Mouse (Mus musculus) heart, embryonic 10.5 days (tissue): Measurements from ENCODE around the gene Ccr10. TPM values are rescaled to one million over a fixed set of nuclear protein-coding genes. Genes with fewer than 3 reads are reported as not detected.

Source experiments
- DNase-seq: peaks from one replicate; pipeline ENCODE4 v3.0.0-alpha.2; 2017; ENCODE audit warnings: low spot score
- H3K27ac ChIP-seq: fragments of 300-500 bp; sonication (generic); 2 replicates; pipeline ENCODE4 v1.5.1; 2016; ENCODE audit warnings: mild to moderate bottlenecking
- H3K27me3 ChIP-seq: fragments of 300-500 bp; sonication (generic); 2 replicates; pipeline ENCODE4 v1.6.1; 2016; ENCODE audit warnings: mild to moderate bottlenecking; ENCODE audit not compliant: poor library complexity, insufficient read depth, severe bottlenecking
- H3K36me3 ChIP-seq: fragments of 300-500 bp; sonication (generic); 2 replicates; pipeline ENCODE4 v1.6.1; 2016; ENCODE audit warnings: mild to moderate bottlenecking, moderate library complexity
- H3K4me1 ChIP-seq: fragments of 300-500 bp; sonication (generic); 2 replicates; pipeline ENCODE4 v1.6.1; 2016; ENCODE audit warnings: mild to moderate bottlenecking
- H3K4me3 ChIP-seq: fragments of 300-500 bp; sonication (generic); 2 replicates; pipeline ENCODE4 v1.5.1; 2016; ENCODE audit warnings: mild to moderate bottlenecking, moderate library complexity
- H3K9me3 ChIP-seq: fragments of 300-500 bp; sonication (generic); 2 replicates; pipeline ENCODE4 v1.6.1; 2016; ENCODE audit warnings: mild to moderate bottlenecking, moderate library complexity
- WGBS: fragments of 180-500 bp; shearing (Covaris S2); methylation state at CpG from one replicate; pipeline ENCODE4 v1.1.7; 2016; 5-methylcytosine and 5-hydroxymethylcytosine counted together
- polyA plus RNA-seq: library from polyadenylated mRNA; unstranded; fragments of >200 nt; fragmentation: Nextera tagmentation; extraction: Ambion mirVana; gene quantifications from 2 replicates; pipeline ENCODE4 v1.2.1, GENCODE M21; 2016

The Ccr10 gene
- polyA plus RNA-seq, 1 experiment from 2014 or later: 0.19 TPM

DNA sequence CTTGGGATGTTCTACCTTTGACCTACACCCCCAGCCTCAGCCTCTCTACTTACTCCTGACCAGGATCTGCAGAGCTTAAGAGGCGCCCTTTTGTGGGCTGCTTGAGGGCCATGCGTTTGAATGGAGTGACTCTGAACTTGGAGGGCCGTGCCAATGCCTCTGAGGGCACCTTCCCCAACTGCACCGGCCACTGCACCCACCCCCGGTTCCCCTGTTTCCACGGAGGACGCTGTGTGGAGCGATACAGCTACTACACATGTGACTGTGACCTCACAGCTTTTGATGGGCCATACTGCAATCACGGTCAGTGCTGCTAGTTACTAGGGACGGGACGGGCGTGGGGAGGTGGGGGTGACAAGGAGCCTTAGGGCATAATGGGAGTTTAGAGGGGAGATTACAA lies 9.7 kb upstream of the Ccr10 start:
- Histone ChIP-seq H3K4me1 (peaks cover 26% of the 10 kb centered on the region), H3K27ac (no peak overlapping the region), H3K4me3 (no peak overlapping the region), H3K36me3 (peaks cover 9% of the 10 kb centered on the region; the same call in 1 of the 2 replicates), H3K27me3 (peaks cover 25% of the 10 kb centered on the region), H3K9me3 (no peaks in the 10 kb centered on the region)
- no peak for DNase-seq
- WGBS: 83% methylated on average over 12 of the region's 12 CpGs

DNA sequence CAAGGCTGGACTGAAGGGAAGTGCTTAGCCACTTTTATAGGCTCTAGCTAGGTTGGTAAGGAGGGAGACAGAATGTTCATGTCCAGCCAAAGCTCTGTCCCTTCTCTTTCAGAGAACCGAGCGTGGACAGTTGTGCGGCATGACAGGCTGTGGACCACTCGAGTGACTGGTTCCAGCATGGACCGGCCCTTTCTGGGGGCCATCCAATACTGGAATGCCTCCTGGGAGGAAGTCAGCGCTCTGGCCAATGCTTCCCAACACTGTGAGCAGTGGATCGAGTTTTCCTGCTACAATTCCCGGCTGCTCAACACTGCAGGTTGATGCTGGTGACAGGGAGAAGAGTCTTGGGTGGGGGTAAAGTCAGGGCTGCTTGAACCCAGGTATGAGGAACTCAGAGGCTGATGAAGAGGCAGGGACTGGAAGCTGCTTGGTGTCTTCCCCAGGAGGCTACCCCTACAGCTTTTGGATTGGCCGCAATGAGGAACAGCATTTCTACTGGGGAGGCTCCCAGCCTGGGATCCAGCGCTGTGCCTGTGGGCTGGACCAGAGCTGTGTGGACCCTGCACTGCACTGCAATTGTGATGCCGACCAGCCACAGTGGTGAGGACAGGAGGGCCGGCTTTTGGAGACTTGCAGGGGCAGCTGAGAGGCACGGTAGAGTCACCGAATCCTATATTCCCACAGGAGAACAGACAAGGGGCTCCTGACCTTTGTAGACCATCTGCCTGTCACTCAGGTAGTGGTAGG lies 7.7 kb upstream of the Ccr10 start:
- peak overlapping the region; percentile 18 for H3K27ac ChIP-seq
- H3K4me1 ChIP-seq: peaks cover 13% of the 10 kb centered on the region; the same call in 1 of the 2 replicates
- H3K9me3 ChIP-seq: no peaks in the 10 kb centered on the region
- peaks cover 9% of the 10 kb centered on the region; the same call in 1 of the 2 replicates for H3K36me3 ChIP-seq
- H3K4me3 ChIP-seq: no peak overlapping the region
- no peak for DNase-seq
- H3K27me3 ChIP-seq: peaks cover 44% of the 10 kb centered on the region
- 73% methylated on average over 14 of the region's 14 CpGs for WGBS

DNA sequence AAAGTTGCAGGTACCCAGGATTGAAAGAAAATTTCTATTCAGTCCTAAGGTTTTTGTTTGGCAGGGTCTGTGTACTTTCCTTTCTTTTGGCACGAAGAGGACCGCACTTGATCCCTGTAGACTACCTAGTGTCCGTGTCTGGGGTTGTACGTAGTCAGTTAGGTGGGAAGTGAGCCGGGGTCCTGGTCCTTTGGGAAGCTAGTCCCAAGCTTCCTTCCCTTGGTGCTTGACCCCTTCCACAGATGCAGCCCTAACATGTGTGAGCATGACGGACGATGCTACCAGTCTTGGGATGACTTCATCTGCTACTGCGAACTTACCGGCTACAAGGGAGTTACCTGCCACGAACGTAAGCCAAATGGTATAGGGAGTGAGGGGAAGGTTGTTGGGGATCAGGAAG lies 6.7 kb upstream of the Ccr10 start:
- DNase-seq: no peak
- peaks cover 53% of the 10 kb centered on the region for H3K27me3 ChIP-seq
- WGBS: 86% methylated on average over 11 of the region's 11 CpGs

DNA sequence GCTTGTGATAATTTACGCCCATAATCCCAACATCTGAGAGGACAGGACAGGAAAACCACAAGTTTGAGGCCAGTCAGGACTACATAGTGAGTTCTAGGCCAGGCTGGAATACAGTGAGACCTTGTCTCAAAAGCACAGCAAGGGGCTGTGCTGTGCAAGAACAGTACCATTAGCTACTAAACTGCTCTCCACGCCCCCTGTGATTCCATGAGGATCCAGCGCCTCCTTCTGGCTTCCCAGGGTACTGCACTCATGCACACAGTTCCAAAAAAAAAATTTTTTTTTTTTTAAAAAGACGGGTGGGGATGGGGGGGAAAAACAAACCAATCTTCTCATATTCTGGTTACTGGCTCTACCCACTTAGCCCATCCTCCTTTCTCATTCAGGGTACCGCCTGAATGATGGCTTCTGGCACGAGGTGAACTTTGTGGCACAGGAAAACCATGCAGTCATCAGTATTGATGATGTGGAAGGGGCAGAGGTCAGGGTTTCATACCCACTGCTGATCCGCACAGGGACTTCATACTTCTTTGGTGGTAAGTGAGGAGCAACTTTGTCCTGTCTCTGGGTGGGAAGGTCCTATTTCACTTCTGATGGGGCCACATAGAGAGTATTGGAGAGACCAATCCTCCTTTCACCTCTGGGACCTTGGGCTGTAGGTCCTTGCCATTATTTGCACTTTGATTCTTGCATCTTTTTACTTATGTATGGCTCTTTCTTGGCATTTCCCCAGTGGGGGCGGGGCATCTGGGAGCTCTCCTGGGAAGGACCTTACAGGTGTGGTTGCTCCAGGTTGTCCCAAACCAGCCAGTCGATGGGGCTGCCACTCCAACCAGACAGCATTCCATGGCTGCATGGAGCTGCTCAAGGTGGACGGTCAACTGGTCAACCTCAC lies 5.8 kb upstream of the Ccr10 start:
- Histone ChIP-seq H3K4me3 (no peak overlapping the region), H3K4me1 (peaks cover 29% of the 10 kb centered on the region), H3K36me3 (0 out of 2 replicates have a peak, but pooled peaks cover 2% of the 10 kb centered on the region), H3K27me3 (peaks cover 62% of the 10 kb centered on the region), H3K9me3 (no peaks in the 10 kb centered on the region), H3K27ac (no peak overlapping the region)
- DNase-seq: no peak
- 35% methylated on average over 10 of the region's 10 CpGs for WGBS

More for the DNA sequence above, 6.7 kb upstream of the Ccr10 start:
- no peak overlapping the region for H3K4me3 ChIP-seq
- peaks cover 21% of the 10 kb centered on the region; the same call in 1 of the 2 replicates for H3K4me1 ChIP-seq
- H3K27ac ChIP-seq: no peak overlapping the region
- H3K36me3 ChIP-seq: peaks cover 9% of the 10 kb centered on the region; the same call in 1 of the 2 replicates
- H3K9me3 ChIP-seq: no peaks in the 10 kb centered on the region

DNA sequence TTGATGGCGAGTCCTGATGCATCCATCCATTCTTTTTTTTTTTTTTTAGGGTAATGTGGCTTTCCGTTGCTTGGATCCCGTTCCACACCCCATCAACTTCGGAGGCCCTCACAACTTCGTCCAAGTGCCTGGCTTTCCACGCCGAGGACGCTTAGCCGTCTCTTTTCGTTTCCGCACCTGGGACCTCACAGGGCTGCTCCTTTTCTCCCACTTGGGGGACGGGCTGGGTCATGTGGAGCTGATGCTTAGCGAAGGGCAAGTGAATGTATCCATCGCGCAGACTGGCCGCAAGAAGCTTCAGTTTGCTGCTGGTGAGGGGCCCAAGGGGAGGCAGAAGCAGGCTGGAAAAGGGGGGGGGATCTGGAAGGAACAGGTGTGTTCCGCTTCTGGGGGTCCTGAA lies 5.0 kb upstream of the Ccr10 start:
- DNase-seq: no peak
- H3K27me3 ChIP-seq: peaks cover 70% of the 10 kb centered on the region

DNA sequence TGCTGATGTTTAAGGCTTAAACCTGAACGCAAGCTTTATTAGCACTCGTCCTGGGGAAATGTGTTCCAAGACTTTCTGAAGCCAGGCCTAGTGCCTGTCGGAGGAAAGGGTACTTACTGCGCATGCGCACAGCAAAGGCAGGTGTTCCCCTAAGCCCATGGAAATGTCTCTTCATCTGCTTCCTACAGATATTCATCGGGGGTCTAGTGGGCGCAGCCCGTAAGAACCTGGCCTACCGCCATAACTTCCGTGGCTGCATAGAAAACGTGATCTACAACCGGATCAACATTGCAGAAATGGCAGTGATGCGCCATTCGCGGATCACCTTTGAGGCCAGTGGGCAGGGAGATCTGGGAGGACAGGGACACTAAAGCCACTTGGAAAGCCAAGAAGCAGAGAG lies 4.1 kb upstream of the Ccr10 start:
- Histone ChIP-seq H3K27me3 (peaks cover 76% of the 10 kb centered on the region), H3K4me3 (no peak overlapping the region), H3K27ac (no peak overlapping the region), H3K4me1 (peaks cover 45% of the 10 kb centered on the region), H3K9me3 (no peaks in the 10 kb centered on the region), H3K36me3 (0 out of 2 replicates have a peak, but pooled peaks cover 2% of the 10 kb centered on the region)
- DNase-seq: no peak
- 79% methylated on average over 15 of the region's 15 CpGs for WGBS

More for the DNA sequence above, 5.0 kb upstream of the Ccr10 start:
- Histone ChIP-seq H3K36me3 (0 out of 2 replicates have a peak, but pooled peaks cover 2% of the 10 kb centered on the region), H3K9me3 (no peaks in the 10 kb centered on the region), H3K4me3 (no peak overlapping the region), H3K27ac (no peak overlapping the region), H3K4me1 (peaks cover 36% of the 10 kb centered on the region)
- 66% methylated on average over 17 of the region's 17 CpGs for WGBS

DNA sequence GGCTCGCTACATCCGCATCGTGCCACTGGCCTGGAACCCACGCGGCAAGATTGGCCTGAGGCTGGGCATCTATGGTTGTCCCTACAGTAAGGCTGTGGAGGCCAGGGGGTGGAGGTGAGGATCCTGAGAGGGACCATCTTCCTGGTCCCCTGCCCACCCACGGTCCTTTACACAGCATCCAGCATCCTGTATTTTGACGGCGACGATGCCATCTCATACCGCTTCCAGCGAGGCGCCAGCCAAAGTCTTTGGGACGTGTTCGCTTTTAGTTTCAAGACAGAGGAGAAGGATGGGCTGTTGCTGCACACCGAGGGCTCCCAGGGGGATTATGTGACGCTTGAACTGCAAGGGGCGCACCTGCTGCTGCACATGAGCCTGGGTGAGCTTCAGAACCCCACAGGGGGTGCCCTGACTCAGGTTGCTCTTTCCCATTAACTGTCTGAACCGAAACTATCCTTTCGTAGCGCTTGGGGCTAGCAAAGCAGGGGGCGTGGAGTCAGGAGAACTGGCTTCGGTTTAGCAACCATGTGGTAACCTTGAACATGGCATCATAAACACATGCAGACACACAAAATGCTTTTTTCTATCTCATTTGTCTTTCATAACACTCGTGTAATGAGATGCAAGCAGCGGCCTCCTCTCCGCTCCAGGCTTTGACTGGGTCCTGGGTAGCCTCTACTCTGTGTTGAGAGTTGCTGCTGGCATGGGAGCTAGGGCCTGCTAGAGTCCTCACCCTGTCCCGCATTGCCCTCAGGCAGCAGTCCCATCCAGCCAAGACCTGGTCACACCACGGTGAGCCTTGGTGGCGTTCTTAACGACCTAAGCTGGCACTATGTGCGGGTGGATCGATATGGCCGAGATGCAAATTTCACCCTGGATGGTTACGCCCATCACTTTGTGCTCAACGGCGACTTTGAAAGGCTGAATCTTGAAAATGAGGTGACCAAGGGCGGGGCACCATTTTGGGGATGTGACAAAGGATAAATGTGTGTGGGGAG lies 3.1 kb upstream of the Ccr10 start:
- peaks cover 49% of the 10 kb centered on the region for H3K4me1 ChIP-seq
- no peak for DNase-seq
- H3K27me3 ChIP-seq: peaks cover 79% of the 10 kb centered on the region
- H3K27ac ChIP-seq: no peak overlapping the region
- H3K4me3 ChIP-seq: peak overlapping the region; percentile 12; the same call in 1 of the 2 replicates
- H3K9me3 ChIP-seq: no peaks in the 10 kb centered on the region
- 0 out of 2 replicates have a peak, but pooled peaks cover 2% of the 10 kb centered on the region for H3K36me3 ChIP-seq
- 57% methylated on average over 36 of the region's 36 CpGs for WGBS

DNA sequence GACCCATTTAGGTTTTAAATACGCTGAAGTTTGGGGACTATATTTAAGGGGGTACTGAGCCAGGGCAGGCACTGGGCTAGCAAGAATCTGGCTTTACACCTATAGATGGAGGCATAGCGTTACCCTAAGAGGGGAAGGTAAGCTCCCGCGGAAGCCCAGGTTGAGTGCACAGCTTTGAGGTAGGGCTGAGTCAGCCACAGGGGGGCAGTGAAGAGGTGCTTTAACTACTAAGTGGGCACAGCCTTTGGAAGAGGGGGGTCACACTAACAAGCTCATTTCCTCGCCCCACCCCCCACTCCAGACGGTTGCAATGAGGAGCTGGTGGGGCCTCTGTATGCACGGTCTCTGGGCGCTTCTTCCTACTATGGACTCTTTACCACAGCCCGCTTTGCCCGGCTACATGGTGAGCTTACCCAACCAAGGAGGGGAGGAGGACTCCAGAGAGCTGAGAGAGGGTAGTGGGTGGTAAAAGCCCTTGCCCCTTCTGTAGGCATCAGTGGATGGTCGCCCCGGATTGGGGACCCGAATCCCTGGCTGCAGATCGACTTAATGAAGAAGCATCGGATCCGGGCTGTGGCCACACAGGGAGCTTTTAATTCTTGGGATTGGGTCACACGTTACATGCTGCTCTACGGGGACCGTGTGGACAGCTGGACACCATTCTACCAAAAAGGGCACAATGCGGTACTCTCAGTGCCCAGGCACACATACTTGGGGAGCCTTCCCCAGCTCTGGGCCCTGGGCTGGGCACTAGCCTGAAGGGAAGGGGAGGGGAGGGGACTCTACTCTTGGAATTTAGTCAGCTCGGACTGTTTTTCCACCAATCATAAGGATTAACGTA lies 1.9 kb upstream of the Ccr10 start:
- Histone ChIP-seq H3K4me1 (peaks cover 58% of the 10 kb centered on the region), H3K27me3 (peaks cover 72% of the 10 kb centered on the region), H3K9me3 (no peaks in the 10 kb centered on the region), H3K4me3 (peak overlapping the region; percentile 57), H3K27ac (no peak overlapping the region), H3K36me3 (no peaks in the 10 kb centered on the region)
- 29% methylated on average over 22 of the region's 22 CpGs for WGBS
- no peak for DNase-seq

DNA sequence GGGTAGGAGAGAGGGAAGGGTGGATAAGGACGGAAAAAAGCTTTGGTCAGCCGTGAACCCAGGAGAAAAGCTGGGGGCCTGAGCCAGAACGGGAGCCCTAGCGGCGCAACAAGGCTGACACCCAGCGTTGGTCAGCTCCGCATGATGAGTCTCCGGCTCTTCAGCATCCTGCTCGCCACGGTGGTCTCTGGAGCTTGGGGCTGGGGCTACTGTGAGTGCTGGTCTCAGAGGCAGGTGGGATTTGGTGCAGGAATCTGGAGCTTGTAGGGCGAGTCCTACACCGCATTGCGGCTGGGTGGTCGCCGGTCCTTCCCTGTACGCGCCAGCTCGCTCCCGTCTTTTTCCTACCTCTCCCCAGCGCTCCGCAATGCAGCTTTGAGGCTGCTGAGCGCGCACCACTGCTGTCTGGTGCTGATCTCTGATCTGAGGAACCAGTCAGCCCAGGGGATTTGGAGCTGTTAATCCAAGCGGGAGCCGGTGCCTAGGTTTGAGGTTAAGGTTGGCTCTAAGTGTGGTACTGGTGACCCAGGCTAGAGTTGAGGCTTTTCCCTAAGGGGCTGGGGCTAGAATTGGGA lies 961 bp upstream of the Ccr10 start:
- Histone ChIP-seq H3K27me3 (peaks cover 68% of the 10 kb centered on the region), H3K27ac (peak overlapping the region; percentile 29; the same call in 1 of the 2 replicates), H3K4me3 (peak overlapping the region; percentile 57), H3K4me1 (peaks cover 66% of the 10 kb centered on the region), H3K9me3 (no peaks in the 10 kb centered on the region), H3K36me3 (no peaks in the 10 kb centered on the region)
- no peak for DNase-seq
- 1% methylated on average over 25 of the region's 25 CpGs for WGBS

DNA sequence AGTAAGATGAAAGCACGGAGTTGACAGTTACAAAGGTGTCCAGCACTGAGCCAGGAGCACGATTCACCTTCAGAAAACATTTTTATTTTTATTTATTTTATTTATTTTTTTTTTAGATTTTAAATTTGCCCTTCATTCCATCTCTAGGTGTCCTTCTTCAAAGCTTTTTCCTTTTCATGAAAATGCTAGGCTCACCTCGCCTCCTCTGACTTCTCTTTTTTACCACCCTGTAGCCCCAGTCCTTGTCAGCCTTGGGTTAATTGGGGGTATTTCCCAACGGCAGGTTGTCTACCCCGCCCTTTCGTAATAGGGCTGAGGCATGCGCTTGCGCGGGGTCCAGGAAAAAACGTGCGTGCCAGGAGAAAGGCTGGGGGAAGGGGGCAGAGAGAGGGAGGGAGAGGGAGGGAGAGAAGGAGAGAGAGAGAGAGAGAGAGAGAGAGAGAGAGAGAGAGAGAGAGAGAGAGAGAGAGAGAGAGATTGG lies 433 bp upstream of the Ccr10 start:
- Histone ChIP-seq H3K27me3 (peaks cover 68% of the 10 kb centered on the region), H3K27ac (peak overlapping the region; percentile 29; the same call in 1 of the 2 replicates), H3K9me3 (no peaks in the 10 kb centered on the region), H3K36me3 (no peaks in the 10 kb centered on the region), H3K4me3 (peak overlapping the region; percentile 57), H3K4me1 (peaks cover 69% of the 10 kb centered on the region)
- no peak for DNase-seq
- WGBS: 11% methylated on average over 11 of the region's 11 CpGs

DNA sequence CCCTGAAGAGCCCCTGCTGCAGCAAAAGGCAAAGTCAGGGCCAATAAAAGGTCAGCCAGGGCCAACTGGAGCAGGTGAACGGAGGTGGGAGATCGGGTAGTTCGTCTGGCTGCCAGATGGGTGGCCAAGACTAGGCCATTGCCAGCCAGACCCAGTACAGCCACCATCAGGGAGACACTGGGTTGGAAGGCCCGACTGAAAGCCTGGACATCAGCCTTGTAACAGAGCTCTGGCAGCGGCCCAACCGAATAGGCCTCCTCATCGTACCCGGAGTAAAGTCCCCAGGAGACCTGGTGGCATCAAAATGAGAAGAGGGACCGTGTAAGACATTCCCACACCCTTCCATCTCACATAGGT lies 876 bp downstream of the Ccr10 start:
- no peak for DNase-seq
- WGBS: 34% methylated on average over 9 of the region's 9 CpGs
- Histone ChIP-seq H3K9me3 (no peaks in the 10 kb centered on the region), H3K4me1 (peaks cover 82% of the 10 kb centered on the region), H3K4me3 (peak overlapping the region; percentile 51), H3K36me3 (no peaks in the 10 kb centered on the region), H3K27ac (peak overlapping the region; percentile 78), H3K27me3 (peaks cover 75% of the 10 kb centered on the region)
